Mouse (Mus musculus): ENCODE measurements around the gene C1qtnf4. TPM values are rescaled to one million over a fixed set of nuclear protein-coding genes. Genes with fewer than 3 reads are reported as not detected.
"Not testable (repeated sequence)": the region's sequence is repeated elsewhere in the genome, so short reads cannot be mapped to it uniquely, and the experiment has no call there.

Gene C1qtnf4
- polyA plus RNA-seq, 1 experiment from 2014 or later = 27.3 TPM

GRCm38 (mm10) chr2:90889550-90890548, 4.2 kb downstream of the C1qtnf4 start:
- WGBS = 3% methylated on average over 129 of the region's 133 CpGs
- H3K27ac ChIP-seq = peak overlapping the region; percentile 57
- peak; percentile 73 for ATAC-seq
- H3K27me3 ChIP-seq = peaks cover 62% of the 10 kb centered on the region
- peaks cover 30% of the 10 kb centered on the region for H3K36me3 ChIP-seq
- peak overlapping the region; percentile 43 for H3K4me3 ChIP-seq (replicated peaks)
- H3K9me3 ChIP-seq = no peaks in the 10 kb centered on the region
- peaks cover 46% of the 10 kb centered on the region for H3K4me1 ChIP-seq (replicated peaks)
- peak overlapping the region; percentile 65 for H3K9ac ChIP-seq (replicated peaks)
- H3K4me2 ChIP-seq (replicated peaks) = peak overlapping the region; percentile 60

- H3K27ac ChIP-seq = no peak overlapping the region
- H3K4me3 ChIP-seq (replicated peaks) = no peak overlapping the region
- H3K9me3 ChIP-seq = no peaks in the 10 kb centered on the region
- ATAC-seq = no peak
- H3K27me3 ChIP-seq = peaks cover 31% of the 10 kb centered on the region
- peaks cover 20% of the 10 kb centered on the region for H3K4me1 ChIP-seq (replicated peaks)
- 92% methylated on average over 6 of the region's 6 CpGs for WGBS
- H3K4me2 ChIP-seq (replicated peaks) = no peak overlapping the region
- no peak overlapping the region for H3K9ac ChIP-seq (replicated peaks)
- H3K36me3 ChIP-seq = peaks cover 69% of the 10 kb centered on the region
These were observed 8.1 kb downstream of the C1qtnf4 start for GRCm38 (mm10) chr2:90893673-90894298.

- Histone ChIP-seq H3K4me1 (replicated peaks) (peaks cover 16% of the 10 kb centered on the region), H3K27me3 (peaks cover 26% of the 10 kb centered on the region), H3K36me3 (peaks cover 73% of the 10 kb centered on the region)
- not testable (repeated sequence) for ATAC-seq; H3K4me3 ChIP-seq (replicated peaks); H3K9ac ChIP-seq (replicated peaks); H3K27ac ChIP-seq; H3K4me2 ChIP-seq (replicated peaks); H3K9me3 ChIP-seq
- 88% methylated on average over 3 of the region's 3 CpGs for WGBS
These were observed 8.6 kb downstream of the C1qtnf4 start for GRCm38 (mm10) chr2:90894299-90894677.

GRCm38 (mm10) chr2:90903398-90903797, 17.7 kb downstream of the C1qtnf4 start:
- Histone ChIP-seq H3K9me3 (no peaks in the 10 kb centered on the region), H3K36me3 (peaks cover 47% of the 10 kb centered on the region), H3K27ac (no peak overlapping the region), H3K4me2 (replicated peaks) (peak overlapping the region; percentile 76), H3K27me3 (no peaks in the 10 kb centered on the region), H3K4me3 (replicated peaks) (peak overlapping the region; percentile 93), H3K9ac (replicated peaks) (peak overlapping the region; percentile 95), H3K4me1 (replicated peaks) (peaks cover 38% of the 10 kb centered on the region)
- 88% methylated on average over 2 of the region's 2 CpGs for WGBS
- ATAC-seq = no peak

- ATAC-seq = peak; percentile 97
- WGBS = under 1% methylated on average over 43 of the region's 43 CpGs
- peaks cover 47% of the 10 kb centered on the region for H3K36me3 ChIP-seq
These were observed 18.6 kb downstream of the C1qtnf4 start, which contains the start of the genes Kbtbd4 and Ndufs3 for GRCm38 (mm10) chr2:90904076-90904855. Gene Kbtbd4, plus strand, starts transcription at chr2:90904740. Gene Ndufs3, minus strand, starts transcription at chr2:90904827.

GRCm38 (mm10) chr2:90904856-90905224, 19.2 kb downstream of the C1qtnf4 start:
- Histone ChIP-seq H3K4me3 (replicated peaks) (peak overlapping the region; percentile 93), H3K4me2 (replicated peaks) (peak overlapping the region; percentile 76), H3K9ac (replicated peaks) (peak overlapping the region; percentile 95), H3K27ac (peak overlapping the region; percentile 91), H3K27me3 (no peaks in the 10 kb centered on the region), H3K4me1 (replicated peaks) (peaks cover 38% of the 10 kb centered on the region), H3K36me3 (peaks cover 52% of the 10 kb centered on the region), H3K9me3 (no peaks in the 10 kb centered on the region)
- 1% methylated on average over 21 of the region's 21 CpGs for WGBS
- peak; percentile 77; the same call in 1 of the 2 replicates for ATAC-seq

More at GRCm38 (mm10) chr2:90904076-90904855, 18.6 kb downstream of the C1qtnf4 start, which contains the start of the genes Kbtbd4 and Ndufs3:
- peak within 1 kb of the TSS; percentile 76 for H3K4me2 ChIP-seq (replicated peaks)
- peak within 1 kb of the TSS; percentile 91 for H3K27ac ChIP-seq
- H3K9ac ChIP-seq (replicated peaks) = peak within 1 kb of the TSS; percentile 95
- H3K27me3 ChIP-seq = no peaks in the 10 kb centered on the region
- H3K4me1 ChIP-seq (replicated peaks) = peaks cover 38% of the 10 kb centered on the region
- H3K9me3 ChIP-seq = no peaks in the 10 kb centered on the region
- H3K4me3 ChIP-seq (replicated peaks) = peak within 1 kb of the TSS; percentile 93

GRCm38 (mm10) chr2:90906721-90907120, 21.1 kb downstream of the C1qtnf4 start:
- no peaks in the 10 kb centered on the region for H3K27me3 ChIP-seq
- H3K4me2 ChIP-seq (replicated peaks) = no peak overlapping the region
- 92% methylated on average over 2 of the region's 2 CpGs for WGBS
- peaks cover 38% of the 10 kb centered on the region for H3K4me1 ChIP-seq (replicated peaks)
- no peak overlapping the region for H3K27ac ChIP-seq
- peaks cover 56% of the 10 kb centered on the region for H3K36me3 ChIP-seq
- no peak overlapping the region for H3K4me3 ChIP-seq (replicated peaks)
- no peak for ATAC-seq
- no peaks in the 10 kb centered on the region for H3K9me3 ChIP-seq
- no peak overlapping the region for H3K9ac ChIP-seq (replicated peaks)

GRCm38 (mm10) chr2:90910861-90911260, 25.2 kb downstream of the C1qtnf4 start:
- WGBS = 81% methylated on average over 1 of the region's 1 CpGs
- Histone ChIP-seq H3K9ac (replicated peaks) (no peak overlapping the region), H3K4me3 (replicated peaks) (no peak overlapping the region), H3K4me1 (replicated peaks) (peaks cover 25% of the 10 kb centered on the region), H3K9me3 (no peaks in the 10 kb centered on the region), H3K4me2 (replicated peaks) (no peak overlapping the region), H3K27me3 (no peaks in the 10 kb centered on the region), H3K36me3 (peaks cover 68% of the 10 kb centered on the region), H3K27ac (no peak overlapping the region)
- no peak for ATAC-seq

- WGBS = 87% methylated on average over 1 of the region's 1 CpGs
- no peak overlapping the region for H3K9ac ChIP-seq (replicated peaks)
- peaks cover 25% of the 10 kb centered on the region for H3K4me1 ChIP-seq (replicated peaks)
- no peaks in the 10 kb centered on the region for H3K27me3 ChIP-seq
- no peak overlapping the region for H3K4me2 ChIP-seq (replicated peaks)
- H3K36me3 ChIP-seq = peaks cover 68% of the 10 kb centered on the region
- H3K4me3 ChIP-seq (replicated peaks) = no peak overlapping the region
- H3K9me3 ChIP-seq = no peaks in the 10 kb centered on the region
- no peak for ATAC-seq
- no peak overlapping the region for H3K27ac ChIP-seq
These were observed 26.0 kb downstream of the C1qtnf4 start for GRCm38 (mm10) chr2:90911668-90912067.

- peaks cover 51% of the 10 kb centered on the region for H3K36me3 ChIP-seq
- H3K4me1 ChIP-seq (replicated peaks) = peaks cover 28% of the 10 kb centered on the region
- H3K9ac ChIP-seq (replicated peaks) = no peak overlapping the region
- no peak for ATAC-seq
- no peak overlapping the region for H3K27ac ChIP-seq
- WGBS = 88% methylated on average over 2 of the region's 2 CpGs
- no peak overlapping the region for H3K4me3 ChIP-seq (replicated peaks)
- no peaks in the 10 kb centered on the region for H3K9me3 ChIP-seq
- no peak overlapping the region for H3K4me2 ChIP-seq (replicated peaks)
- H3K27me3 ChIP-seq = no peaks in the 10 kb centered on the region
These were observed 28.0 kb downstream of the C1qtnf4 start for GRCm38 (mm10) chr2:90913671-90914070.

- Histone ChIP-seq H3K4me2 (replicated peaks) (peak overlapping the region; percentile 71), H3K36me3 (peaks cover 34% of the 10 kb centered on the region), H3K27ac (no peak overlapping the region), H3K9ac (replicated peaks) (peak overlapping the region; percentile 94; the same call in 1 of the 2 replicates), H3K27me3 (no peaks in the 10 kb centered on the region), H3K4me3 (replicated peaks) (no peak overlapping the region), H3K4me1 (replicated peaks) (peaks cover 28% of the 10 kb centered on the region), H3K9me3 (no peaks in the 10 kb centered on the region)
- WGBS = 75% methylated on average over 1 of the region's 1 CpGs
- ATAC-seq = no peak
These were observed 29.9 kb downstream of the C1qtnf4 start for GRCm38 (mm10) chr2:90915516-90915915.

All from midbrain, embryonic 13.5 days (tissue).